8 mouse cellular contexts compared by ENCODE assay signal in the genomic region with DNA sequence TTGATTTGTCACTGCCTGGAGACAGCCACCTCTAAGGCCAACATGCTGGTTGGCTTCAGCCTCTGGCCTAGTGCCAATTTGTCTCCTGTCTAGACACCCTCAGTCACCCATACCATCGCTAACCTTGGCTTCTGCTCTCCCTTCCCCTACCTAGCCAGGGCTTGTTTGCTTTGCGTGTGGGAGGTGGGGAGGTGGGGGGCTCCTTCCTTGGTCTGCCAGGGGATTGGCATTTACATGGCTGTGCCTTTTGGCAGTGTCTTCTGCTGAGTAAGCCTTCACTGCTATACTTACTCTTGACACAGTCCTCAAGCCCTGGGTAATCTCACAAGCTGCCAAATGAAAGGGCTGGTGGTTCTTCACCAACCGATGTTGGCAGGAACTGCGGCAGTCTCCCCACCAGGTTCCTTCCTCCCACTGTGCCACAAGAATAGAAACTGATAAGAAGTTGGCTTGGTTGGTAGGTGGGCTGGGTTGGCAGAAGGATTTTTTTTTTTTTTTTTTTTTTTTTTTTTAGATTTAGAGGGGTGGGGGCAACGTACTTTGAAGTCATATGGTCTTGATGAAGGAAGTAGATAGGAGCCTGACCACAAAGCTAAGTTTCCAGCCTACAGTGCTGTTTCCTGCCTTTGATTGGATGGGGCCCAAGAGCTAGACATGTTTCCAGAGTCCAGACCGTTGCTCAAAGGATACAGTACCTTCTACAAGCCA. TPM values are rescaled to one million over a fixed set of nuclear protein-coding genes. Genes with fewer than 3 reads are reported as not detected.
DNase-seq lines count a peak whose midpoint lies in the region; ATAC-seq lines count a peak whose summit lies in the region.

No protein-coding gene starts in this region.

- H3K36me3 ChIP-seq in heart, embryonic 15.5 days = no peaks in the 10 kb centered on the region

- peaks cover 55% of the 10 kb centered on the region for H3K4me1 ChIP-seq in heart, embryonic 15.5 days (replicated peaks)

- peak; percentile 87 for ATAC-seq in common myeloid progenitor, adult 5-6 weeks (replicated peaks; ENCODE audit: low read depth, poor library complexity, severe bottlenecking)
- ATAC-seq in heart, embryonic 15.5 days (replicated peaks; ENCODE audit: insufficient number of reproducible peaks, insufficient read depth, low FRiP score, low read depth) = peak; percentile 64
- ATAC-seq in erythroid progenitor cell, adult 5-6 weeks (replicated peaks; ENCODE audit: low FRiP score, poor library complexity, severe bottlenecking) = no peak

- H3K9ac ChIP-seq in heart, embryonic 15.5 days = no peak overlapping the region

- H3K4me2 ChIP-seq in heart, embryonic 15.5 days = peak overlapping the region; percentile 31; the same call in 1 of the 2 replicates

- no peaks in the 10 kb centered on the region for H3K27me3 ChIP-seq in heart, embryonic 15.5 days

- peak; percentile 82 for DNase-seq in CD4-positive, CD25-positive, alpha-beta regulatory T cell, adult 2 months (ENCODE audit: low read depth, low spot score)
- peak; percentile 58 for DNase-seq in MN1 (ENCODE audit: low spot score)
- DNase-seq in layer of hippocampus, postnatal 10 days (ENCODE audit: low spot score in 2 of 2) = peak; percentile 42 to 58
- peak; percentile 48 to 76 for DNase-seq in lung, postnatal 4 days
- DNase-seq in thymus, postnatal 25 days = peak; percentile 73

- H3K4me3 ChIP-seq in heart, embryonic 15.5 days = no peak overlapping the region

- peak overlapping the region; percentile 82 for H3K27ac ChIP-seq in heart, embryonic 15.5 days

- WGBS in heart, embryonic 15.5 days = 21% methylated on average over 6 of the region's 6 CpGs

- no peaks in the 10 kb centered on the region for H3K9me3 ChIP-seq in heart, embryonic 15.5 days (replicated peaks)

RNA-seq across cellular contexts. Expression of a gene that starts 19.3 kb away (rescaled TPM):
- 7.1 and 12.6 TPM in 2 replicates for total RNA-seq in common myeloid progenitor, adult 5-6 weeks (2017)
- 15.2 and 17.2 TPM in 2 replicates for polyA plus RNA-seq in heart, embryonic 15.5 days (2015; fragmentation: Nextera tagmentation; extraction: Ambion mirVana)
- 10 to 100 TPM; 84.2 to 88.2 TPM for total RNA-seq in layer of hippocampus, postnatal 10 days (2021)
- 30.6 and 40.0 TPM in 2 replicates for total RNA-seq in erythroid progenitor cell, adult 5-6 weeks (2015; ENCODE audit: low replicate concordance)
- total RNA-seq in erythroid progenitor cell, adult 5-6 weeks (2017; ENCODE audit: low replicate concordance) = 34.0 and 40.6 TPM in 2 replicates

RNA-seq across cellular contexts. Expression of a gene that starts 36.7 kb away (rescaled TPM):
- 3.0 and 5.2 TPM in 2 replicates for total RNA-seq in common myeloid progenitor, adult 5-6 weeks (2017)
- polyA plus RNA-seq in heart, embryonic 15.5 days (2015; fragmentation: Nextera tagmentation; extraction: Ambion mirVana) = 4.8 and 7.1 TPM in 2 replicates
- total RNA-seq in layer of hippocampus, postnatal 10 days (2021) = 10 to 100 TPM; 15.2 to 16.4 TPM
- 0.42 TPM in 1 of 2 replicates, not detected in the other for total RNA-seq in erythroid progenitor cell, adult 5-6 weeks (2015; ENCODE audit: low replicate concordance)
- 0.51 and 1.4 TPM in 2 replicates for total RNA-seq in erythroid progenitor cell, adult 5-6 weeks (2017; ENCODE audit: low replicate concordance)

RNA-seq across cellular contexts. Expression of a gene that starts 58.6 kb away (rescaled TPM):
- 51.1 and 51.8 TPM in 2 replicates for total RNA-seq in common myeloid progenitor, adult 5-6 weeks (2017)
- polyA plus RNA-seq in heart, embryonic 15.5 days (2015; fragmentation: Nextera tagmentation; extraction: Ambion mirVana) = 8.6 and 12.5 TPM in 2 replicates
- total RNA-seq in layer of hippocampus, postnatal 10 days (2021) = 10 to 100 TPM; 36.8 to 41.6 TPM
- total RNA-seq in erythroid progenitor cell, adult 5-6 weeks (2015; ENCODE audit: low replicate concordance) = 45.4 and 49.9 TPM in 2 replicates
- total RNA-seq in erythroid progenitor cell, adult 5-6 weeks (2017; ENCODE audit: low replicate concordance) = 22.5 and 28.8 TPM in 2 replicates
